Mouse (Mus musculus): ENCODE measurements at regions not wholly inside any gene's neighbourhood (a gene's known extent, or its start where the extent isn't known, plus 50 kb on each side); places are given as distances from the start of the nearest gene placed in this dataset.

DNA sequence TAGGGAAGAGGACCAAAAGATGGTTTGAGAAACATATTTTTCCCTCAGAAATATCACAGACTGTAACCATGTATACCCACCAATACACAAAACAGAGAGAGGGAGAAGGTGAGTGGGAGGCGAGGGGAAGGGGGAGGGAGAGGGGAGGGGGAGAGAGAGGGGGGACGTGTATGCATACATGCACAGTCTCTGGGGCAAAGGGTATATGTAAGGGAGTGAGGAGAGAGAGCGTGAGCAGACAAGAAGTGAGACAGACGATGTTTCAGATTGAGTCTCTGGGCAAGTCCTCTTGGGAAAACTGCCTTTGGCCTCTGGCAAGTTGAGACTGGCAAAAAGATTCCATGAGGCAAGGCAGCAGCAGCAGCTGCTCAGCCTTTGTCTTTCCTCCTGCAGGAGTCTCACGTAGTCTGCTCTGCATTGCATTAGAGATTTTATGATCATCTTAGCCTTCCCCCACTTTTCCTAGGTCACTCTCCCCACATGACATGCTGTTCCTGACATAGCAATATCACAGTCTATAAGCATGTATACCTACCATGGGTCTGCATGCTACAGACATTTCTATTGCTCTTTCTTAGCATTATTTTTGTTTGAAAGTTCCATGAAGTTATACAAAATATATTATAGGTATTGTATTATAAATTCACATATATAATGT, 308.3 kb downstream of the Fam84a start:
- POLR2A ChIA-PET: no interaction called here

DNA sequence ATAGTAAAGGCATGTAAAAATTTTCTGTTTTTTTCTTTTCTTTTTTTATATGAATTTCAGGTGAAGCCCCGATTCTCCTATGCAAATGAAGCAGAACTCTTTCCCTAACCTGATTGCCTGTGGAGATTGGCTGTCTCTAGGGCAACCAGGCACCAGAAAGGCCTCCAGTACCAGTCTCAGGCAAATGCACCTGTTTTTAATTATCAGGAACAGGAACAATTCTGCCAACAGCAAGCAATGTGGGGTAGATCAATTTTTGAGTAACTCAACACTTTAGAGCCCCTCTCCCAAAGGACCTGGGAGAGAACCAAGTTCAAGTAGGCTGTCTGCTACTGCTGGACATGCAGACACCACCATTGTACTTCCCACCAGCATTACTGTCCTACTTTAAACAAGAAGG, 310.6 kb downstream of the Fam84a start:
- ChIA-PET POLR2A (no interaction called here), CTCF (no interaction called here)

More for the DNA sequence above, 308.3 kb downstream of the Fam84a start:
- CTCF ChIA-PET: no interaction called here

DNA sequence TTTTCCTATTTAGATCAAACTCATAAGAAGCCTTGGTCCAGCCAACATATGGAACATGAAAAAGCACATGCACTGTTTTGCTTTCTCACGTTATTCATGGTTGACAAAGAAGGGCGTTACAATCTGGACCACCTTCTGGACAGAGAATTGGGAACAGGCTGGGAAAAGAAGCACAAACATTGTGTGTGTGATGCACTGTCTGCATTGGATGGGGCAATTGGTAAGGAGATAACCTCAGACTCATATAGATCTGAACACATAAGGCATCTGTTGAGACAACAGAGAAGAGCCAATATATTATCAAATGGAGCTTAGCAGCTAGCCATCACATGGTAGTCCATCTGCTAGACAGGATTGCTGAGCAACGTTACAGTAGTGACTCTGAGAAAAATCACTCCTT, 317.1 kb downstream of the Fam84a start:
- POLR2A ChIA-PET: no interaction called here

DNA sequence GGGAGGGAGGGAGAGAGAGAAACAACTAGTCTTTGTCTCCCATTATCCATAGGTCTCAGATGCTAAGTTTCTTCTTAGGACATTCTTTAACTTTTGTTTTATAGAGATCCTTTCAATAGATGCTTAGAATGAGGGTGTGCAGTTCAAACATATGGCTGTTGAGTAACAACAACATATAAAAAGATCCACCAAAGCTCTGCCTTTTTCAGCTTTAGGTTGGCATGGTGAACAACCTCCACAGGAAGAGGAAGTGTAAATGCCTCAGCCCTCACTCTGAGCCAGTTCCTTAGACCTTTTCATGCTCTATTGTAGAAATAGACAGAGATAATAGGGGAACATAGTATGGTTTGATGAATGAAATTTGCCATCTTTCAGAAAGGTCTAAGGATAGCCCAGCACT, 326.0 kb downstream of the Fam84a start:
- ChIA-PET POLR2A (no interaction called here), CTCF (no interaction called here)

More for the DNA sequence above, 317.1 kb downstream of the Fam84a start:
- CTCF ChIA-PET: interaction anchor here in 2 of 4 experiments (0.6 to 0.7 kb wide), 5 partner anchors 10 to 1231 kb away, joined by 3 to 5 read pairs (median 4); no protein-coding TSS in a partner anchor

DNA sequence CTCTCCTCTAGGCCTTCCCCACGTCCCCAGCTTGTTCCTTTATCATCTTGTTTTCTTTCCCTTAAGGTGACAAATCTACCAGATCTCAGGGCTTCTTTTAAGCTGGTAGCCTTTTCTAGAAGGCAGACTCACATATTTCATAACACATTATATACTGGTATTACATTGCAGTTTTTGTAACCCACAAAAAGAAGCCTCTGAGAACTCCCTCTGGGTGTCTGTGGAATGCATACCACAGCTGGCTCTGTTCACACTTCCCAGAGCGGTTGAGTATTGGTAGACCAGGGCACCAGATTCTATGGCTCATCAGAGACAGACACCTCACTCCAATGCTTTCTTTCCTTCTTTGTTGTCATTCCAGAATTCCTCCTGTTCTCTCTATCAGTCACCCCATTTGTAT, 336.4 kb downstream of the Fam84a start:
- ChIA-PET CTCF (no interaction called here), POLR2A (interaction anchor here in 1 of 4 experiments (0.6 kb wide), 1 partner anchor 1573 kb away, joined by 5 read pairs; no protein-coding TSS in a partner anchor)

DNA sequence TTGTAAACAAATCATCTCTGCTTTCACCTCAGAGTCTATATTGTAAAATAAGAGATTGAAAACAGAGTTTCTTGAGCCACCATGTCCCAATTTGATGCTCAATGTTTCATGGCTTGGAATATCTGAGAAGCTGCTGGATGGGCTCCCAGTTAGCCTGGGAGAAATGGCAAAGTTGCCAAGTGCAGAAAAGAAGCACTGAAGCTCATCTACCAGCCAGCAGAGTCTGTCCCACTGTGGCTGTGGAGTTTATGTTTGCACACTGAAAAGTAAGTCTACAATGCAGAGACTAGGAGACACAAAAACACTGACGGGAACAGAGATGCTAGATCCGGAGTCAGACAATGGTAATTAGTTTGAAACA, 341.7 kb downstream of the Fam84a start:
- ChIA-PET CTCF (no interaction called here), POLR2A (interaction anchor here in 1 of 4 experiments (0.8 kb wide), 1 partner anchor 413 kb away, joined by 4 read pairs; no protein-coding TSS in a partner anchor)

DNA sequence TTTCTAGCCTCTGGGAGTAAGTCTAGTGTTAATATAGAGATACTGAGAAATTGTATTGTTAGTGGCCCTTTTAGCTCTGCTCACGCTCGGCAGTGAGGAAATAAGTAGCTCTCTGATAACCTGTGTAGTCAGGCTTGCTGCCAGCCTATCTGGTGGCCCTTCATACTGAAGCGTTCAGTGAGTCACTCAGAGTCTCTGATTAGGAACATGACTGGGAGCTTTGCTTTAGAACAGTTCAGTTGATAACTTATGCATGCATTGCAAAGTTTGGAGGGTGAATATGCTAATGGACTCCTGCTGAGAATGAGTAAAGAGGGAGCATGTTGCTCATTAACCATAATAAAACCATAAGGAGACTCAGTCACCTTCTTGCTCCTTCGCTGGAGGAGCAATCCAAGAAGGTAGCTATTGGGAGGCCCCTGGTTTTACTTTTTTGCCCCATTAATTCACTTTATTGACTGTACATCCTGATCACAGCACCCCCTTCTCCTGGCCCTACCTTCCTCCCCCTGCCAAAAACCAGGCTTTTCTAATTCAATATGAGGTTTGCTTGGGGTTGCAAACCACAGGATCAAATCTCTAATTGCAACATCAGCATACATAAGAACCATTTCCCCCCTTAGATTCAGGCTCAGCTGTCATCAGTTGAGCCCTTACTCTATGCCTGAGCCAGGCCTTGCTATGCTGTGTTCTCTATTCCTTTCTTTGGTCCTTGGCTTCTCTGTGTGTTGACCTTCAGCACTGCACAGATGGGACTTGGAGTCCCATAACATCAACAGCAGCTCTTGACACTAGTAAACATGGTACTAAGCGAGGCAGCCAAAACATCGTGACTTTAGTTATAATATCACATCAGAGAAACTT, 342.3 kb downstream of the Fam84a start:
- POLR2A ChIA-PET: interaction anchor here in 1 of 4 experiments (0.8 to 1.1 kb wide), 2 partner anchors 10 to 413 kb away, joined by 3 to 4 read pairs; no protein-coding TSS in a partner anchor
- CTCF ChIA-PET: no interaction called here

DNA sequence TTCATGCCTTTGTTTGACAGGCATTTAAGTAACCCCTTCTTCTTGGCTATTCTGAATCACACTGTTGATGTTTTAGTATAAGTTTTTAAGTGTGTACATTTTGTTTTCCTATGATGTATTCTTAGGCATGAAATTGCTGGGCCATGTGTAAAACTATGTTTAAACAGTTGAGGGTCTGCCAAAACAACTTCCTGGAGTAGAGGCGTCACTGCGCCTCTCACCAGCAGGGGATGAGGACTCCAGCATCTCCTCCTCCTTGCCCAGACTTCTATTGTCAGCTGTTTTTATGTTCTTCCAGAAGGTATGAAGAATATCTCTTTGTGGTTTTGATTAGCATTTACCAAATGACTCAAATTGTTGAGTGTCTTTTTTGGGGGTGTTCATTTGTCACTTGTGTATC, 372.1 kb downstream of the Fam84a start:
- CTCF ChIA-PET: no interaction called here
- POLR2A ChIA-PET: no interaction called here

DNA sequence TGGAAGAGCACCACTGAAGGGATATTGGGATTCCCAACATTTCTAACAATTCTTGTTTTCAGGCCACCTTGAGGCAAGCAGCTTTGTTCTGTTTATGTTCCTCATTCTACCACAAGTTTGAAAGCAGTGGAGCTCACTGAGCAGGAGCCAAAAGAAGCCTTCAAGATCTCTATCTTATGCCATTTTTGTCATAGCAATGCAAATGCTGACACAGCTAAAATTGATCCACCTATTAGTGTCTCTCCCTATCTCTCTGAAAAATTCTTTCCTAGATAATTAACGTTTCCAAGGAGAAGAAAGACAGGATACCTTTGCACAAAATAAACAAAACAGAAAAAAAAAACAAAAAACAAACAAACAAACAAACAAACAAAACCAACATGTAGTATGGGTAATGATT, 375.2 kb downstream of the Fam84a start:
- POLR2A ChIA-PET: no interaction called here
- CTCF ChIA-PET: no interaction called here

DNA sequence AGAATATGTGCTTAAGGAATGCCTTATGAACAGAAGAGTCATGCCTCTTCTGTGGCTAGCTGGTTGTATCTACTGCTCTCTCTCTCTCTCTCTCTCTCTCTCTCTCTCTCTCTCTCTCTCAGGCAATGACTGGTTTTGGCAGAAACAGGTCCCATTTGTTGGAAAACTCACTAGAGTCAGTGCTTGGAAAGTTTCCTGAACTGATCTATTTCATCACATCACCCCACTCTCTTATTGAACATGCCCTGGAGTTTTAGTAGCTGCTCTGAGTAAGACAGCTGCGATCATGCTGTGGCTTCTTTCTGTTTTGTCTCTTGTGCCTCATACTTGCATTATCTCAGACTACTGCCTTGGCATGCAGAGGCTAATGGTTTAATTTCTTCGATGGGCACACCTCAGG, 382.2 kb downstream of the Fam84a start:
- POLR2A ChIA-PET: interaction anchor here in 1 of 4 experiments (0.7 kb wide), 1 partner anchor 570 kb away, joined by 3 read pairs; no protein-coding TSS in a partner anchor
- CTCF ChIA-PET: no interaction called here

DNA sequence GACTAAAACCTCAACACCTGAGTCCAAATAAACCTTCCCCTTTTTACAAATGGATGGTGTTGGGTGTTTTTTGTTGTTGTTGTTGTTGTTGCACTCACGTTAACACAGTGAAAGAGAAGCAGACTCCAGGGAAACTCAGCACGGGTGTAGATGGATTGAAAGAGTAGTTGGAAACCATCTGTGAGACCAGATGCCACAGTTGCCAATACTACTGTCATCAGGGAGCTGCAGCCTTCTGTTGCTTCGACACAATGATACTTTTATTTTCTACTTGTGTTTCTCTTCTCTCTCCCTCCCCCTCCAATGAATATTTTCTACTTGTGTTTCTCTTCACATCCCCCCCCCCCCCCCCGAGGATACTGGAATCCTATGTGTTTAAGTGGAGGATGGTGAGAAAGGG, 382.7 kb downstream of the Fam84a start:
- ChIA-PET CTCF (no interaction called here), POLR2A (interaction anchor here in 1 of 4 experiments (0.7 kb wide), 1 partner anchor 139 kb away, joined by 3 read pairs; no protein-coding TSS in a partner anchor)

DNA sequence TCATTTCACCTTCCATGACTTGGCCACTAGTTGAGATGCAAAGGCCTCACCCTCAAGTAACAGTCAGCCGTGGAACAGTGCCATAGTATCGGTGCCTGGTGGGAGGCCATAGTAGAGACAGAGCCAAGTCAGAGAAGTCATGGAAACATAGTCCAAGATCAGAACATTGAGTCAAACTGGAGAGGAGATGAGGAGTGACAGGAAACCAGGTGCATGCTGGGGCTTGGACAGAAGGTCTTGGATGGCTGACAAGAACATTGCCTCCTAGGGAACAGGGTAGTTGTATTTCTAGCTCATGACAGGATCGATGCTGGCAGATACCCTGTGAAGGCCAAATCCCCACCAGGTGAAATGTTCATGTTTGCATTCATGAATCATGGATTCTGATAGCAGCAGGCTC, 385.4 kb downstream of the Fam84a start:
- POLR2A ChIA-PET: no interaction called here
- CTCF ChIA-PET: no interaction called here

DNA sequence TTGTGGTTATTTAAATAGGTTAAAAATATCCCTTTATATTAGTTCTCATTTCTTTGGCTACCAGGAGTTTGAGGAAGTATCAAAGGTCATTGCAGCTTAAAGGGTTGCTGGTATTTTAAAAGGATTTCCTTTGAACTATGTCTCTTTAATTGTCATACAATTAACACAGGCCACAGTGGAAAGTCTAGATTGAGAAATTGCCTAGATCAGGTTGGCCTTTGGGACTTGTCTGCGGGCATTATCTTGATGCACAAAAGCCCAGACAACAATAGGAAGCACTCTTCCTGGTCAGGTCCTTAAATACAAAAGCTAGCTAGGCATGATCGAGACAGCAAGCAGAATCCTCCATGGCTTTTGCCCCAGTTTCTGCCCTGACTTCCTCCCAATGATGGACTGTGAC, 398.0 kb downstream of the Fam84a start:
- ChIA-PET POLR2A (no interaction called here), CTCF (no interaction called here)

DNA sequence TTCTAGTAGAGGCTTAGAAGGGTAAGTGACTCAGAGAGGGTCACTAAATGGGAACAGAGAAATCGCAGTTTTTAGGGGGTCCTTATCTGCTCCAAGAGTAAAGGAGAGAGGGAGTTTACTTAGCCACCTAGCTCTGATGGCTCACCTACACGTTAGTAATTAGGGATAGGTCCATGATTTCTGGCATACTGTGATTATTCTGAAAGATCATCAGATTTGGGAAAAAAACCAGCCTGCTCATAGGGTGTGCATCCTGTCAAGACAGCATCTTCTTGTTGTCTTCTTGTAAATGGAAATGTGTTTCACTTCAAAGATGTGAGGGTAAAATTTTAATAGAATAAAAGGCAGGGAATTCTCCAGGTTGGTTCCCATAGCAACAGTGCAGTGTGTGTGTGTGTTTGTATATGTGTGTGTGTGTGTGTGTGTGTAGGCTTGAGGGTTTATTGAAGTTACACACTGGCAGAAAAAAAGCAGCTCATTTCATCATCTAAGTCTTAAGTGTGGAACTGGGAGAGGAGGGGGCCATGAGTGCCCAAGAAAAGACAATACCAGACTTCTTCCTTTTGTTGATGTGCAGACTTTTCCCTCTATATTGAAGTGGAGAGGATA, 407.4 kb downstream of the Fam84a start:
- ChIA-PET POLR2A (no interaction called here), CTCF (no interaction called here)

DNA sequence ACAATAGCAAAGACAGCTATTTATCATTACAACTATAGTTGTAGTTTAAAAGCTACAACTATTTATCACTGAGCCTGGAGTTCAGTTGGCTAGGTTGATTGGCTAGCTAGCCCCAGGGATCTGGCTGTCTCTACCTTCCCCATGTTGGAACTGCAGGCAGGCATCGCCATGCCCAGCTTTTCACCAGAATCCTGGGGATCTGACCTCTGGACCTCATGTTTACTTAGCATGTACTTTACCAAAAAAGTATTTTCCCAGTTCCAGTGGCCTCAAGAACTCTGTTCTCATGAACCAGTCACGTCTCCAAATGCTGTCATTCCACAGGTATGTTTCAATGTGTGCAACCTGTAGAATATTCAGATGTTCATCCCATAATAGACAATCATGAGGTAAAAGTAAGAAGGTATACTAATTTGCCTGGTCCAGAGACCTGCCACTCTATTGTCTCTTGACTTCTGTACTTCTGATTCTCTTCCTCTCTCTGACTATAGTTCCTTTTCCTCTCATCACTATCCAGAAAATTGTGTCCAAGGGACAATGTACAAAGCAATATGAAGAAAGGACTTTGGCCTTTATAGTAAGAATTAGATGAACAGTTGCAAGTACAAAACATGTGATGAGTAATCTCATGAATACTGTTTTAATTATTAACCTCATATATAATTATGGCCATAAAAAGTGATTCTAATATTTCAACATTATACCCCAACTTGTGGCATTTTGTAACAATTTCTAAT, 421.8 kb downstream of the Fam84a start:
- CTCF ChIA-PET: no interaction called here
- POLR2A ChIA-PET: no interaction called here

DNA sequence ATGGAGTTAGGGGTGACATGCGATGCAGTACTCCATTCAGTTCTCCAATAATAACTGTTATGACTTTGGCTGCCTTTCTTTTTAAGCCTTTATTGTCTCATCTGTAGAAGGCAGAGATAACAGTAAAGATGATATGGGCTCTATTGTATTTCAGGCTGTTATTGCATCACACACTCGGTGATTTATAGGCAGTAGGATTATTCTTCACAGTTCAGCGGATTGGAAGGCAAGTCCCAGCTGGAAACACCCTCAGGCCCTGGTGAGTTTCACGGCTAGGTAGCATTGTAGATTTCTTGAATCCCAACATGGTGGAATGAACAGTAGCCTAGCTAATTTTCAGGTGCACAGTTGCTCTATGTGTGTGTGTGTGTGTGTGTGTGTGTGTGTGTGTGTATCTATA, 422.9 kb downstream of the Fam84a start:
- CTCF ChIA-PET: no interaction called here

DNA sequence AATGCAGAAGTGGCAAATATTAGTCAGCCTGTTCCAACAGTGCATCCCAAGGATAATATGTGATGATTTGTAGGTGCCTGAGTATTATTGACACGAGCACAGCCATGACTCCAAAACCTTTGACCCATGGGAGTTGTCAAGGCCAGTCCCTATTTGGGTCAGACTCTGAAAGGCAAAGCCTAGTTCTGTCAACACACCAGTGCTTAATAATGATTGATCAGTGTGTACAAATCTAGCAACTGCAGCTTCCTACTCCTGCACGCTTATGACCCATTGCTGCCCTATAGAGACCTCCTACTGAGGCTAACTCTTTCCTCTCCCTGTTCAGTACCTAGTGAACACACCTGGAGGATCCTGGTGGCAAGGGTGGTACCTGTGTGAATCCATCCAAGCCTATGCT, 427.3 kb downstream of the Fam84a start:
- ChIA-PET POLR2A (no interaction called here), CTCF (no interaction called here)

More for the DNA sequence above, 422.9 kb downstream of the Fam84a start:
- POLR2A ChIA-PET: no interaction called here

DNA sequence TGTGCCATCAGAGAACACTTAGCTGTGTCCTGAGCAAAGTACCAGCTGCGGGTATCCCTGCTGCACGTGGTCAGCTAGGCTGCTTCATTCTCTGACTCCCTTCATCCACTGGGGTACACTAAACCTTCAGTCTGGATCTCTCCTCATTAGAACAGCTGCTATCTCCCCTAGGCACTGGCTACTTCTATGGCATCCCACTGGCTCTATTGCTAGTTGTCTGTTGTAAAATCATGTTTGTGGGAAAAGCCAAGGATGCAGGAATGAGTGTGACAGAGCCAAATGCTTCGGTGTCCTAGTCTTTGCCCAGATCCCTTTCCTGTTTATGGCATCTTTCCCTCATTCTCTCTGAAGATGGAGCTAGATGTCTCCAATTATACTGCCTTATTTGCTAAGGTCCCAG, 440.9 kb downstream of the Nbas start:
- POLR2A ChIA-PET: no interaction called here
- CTCF ChIA-PET: interaction anchor here in 1 of 4 experiments (0.5 kb wide), 1 partner anchor 1008 kb away, joined by 3 read pairs; no protein-coding TSS in a partner anchor

DNA sequence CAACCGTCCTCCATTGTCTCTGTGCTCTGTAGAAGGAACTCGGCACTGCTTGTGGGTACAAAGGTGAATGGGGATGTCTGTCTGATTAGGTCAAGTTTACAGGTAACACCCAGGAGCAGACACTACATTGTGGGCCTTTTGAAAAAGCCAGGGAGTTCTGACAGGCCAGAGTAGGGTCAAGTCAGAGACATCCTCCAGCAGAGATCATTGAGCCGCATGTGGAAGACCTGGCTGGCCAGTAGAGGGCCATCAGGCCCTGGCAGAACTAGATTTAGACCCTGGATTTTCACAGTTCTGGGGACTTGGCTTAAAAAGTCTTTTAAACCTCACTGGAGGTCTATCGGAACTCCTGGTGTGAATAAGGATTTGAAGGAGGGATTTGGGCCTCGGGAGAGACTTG, 438.8 kb downstream of the Nbas start:
- CTCF ChIA-PET: interaction anchor here in 1 of 4 experiments (0.6 kb wide), 1 partner anchor 324 kb away, joined by 7 read pairs; no protein-coding TSS in a partner anchor
- POLR2A ChIA-PET: no interaction called here

DNA sequence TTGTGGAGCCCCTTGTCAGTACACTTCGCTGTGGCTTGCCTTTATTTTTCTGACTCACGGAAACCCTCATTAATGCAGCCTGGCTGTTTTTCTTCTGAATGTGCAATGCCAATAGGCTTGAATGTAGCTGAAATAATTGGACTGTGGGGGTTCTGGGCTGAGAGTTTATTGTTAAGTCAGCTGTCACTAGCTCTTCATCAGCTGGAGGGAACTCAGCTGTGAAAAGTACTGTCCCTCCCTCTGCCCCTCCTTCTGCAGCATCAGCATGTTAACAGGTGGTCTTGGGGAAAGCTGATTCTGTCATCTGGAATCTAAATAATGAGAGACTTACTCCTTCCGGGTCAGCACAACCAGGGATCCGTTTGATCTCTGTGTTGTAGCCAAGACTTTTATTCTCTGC, 437.6 kb downstream of the Nbas start:
- ChIA-PET CTCF (no interaction called here), POLR2A (no interaction called here)
